Mouse (Mus musculus): Measurements from ENCODE around the gene Gm5726.
"Not testable (repeated sequence)": the region's sequence is repeated elsewhere in the genome, so short reads cannot be mapped to it uniquely, and the experiment has no call there.

Gene Gm5726

DNA sequence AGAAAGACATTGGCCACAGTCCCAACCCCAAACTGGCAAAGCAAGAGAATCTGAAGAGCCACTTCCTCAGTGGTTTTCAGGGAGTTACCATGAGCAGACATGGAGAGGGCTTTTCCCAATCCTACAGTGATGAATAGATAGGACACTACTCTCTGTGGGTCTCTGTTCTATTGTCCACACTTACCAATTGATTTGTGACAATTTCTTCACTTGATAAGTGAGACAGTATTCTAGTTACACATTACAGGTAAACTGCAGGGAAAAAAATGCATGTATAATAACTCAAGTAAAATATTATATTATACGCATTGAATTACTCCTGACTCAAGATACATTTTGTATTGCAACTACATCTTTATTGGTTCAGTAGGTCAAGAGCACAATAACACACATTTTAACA, at the start of gene Gm5726:
TSS of gene Gm5726 (minus strand) at position 101 of the 400 bp plus-strand sequence.
- DNase-seq (ENCODE audit: low read depth, low spot score) = not testable (repeated sequence)

DNA sequence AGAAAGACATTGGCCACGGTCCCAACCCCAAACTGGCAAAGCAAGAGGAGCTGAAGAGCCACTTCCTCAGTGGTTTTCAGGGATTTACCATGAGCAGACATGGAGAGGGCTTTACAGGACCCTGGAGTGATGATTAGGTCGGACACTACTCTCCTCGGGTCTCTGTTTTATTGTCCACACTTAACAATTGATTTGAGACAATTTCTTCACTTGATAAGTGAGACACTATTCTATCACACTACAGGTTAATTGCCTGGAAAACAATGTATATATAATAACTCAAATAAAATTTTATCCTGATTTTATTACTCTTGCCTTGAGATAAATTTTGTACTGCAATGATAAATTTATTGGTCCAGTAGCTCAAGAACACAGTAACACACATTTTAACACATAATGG, 30.6 kb upstream of the Gm5726 start, which contains the start of gene Gm4141:
TSS of gene Gm4141 (minus strand) at position 101 of the 400 bp plus-strand sequence.
- DNase-seq (ENCODE audit: low read depth, low spot score) = not testable (repeated sequence)

DNA sequence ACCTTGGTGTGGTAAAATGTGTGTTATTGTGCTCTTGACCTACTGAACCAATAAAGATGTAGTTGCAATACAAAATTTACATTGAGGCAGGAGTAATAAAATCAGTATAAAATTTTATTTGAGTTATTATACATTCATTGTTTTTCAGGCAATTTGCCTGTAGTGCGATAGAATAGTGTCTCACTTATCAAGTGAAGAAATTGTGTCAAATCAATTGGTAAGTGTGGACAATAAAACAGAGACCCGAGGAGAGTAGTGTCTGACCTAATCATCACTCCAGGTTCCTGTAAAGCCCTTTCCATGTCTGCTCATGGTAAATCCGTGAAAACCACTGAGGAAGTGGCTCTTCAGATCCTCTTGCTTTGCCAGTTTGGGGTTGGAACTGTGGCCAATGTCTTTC, 12.0 kb downstream of the Gm5726 start, which contains the start of gene Vmn1r104:
TSS of gene Vmn1r104 (plus strand) at position 301 of the 400 bp plus-strand sequence.
- DNase-seq (ENCODE audit: low read depth, low spot score) = not testable (repeated sequence)

DNA sequence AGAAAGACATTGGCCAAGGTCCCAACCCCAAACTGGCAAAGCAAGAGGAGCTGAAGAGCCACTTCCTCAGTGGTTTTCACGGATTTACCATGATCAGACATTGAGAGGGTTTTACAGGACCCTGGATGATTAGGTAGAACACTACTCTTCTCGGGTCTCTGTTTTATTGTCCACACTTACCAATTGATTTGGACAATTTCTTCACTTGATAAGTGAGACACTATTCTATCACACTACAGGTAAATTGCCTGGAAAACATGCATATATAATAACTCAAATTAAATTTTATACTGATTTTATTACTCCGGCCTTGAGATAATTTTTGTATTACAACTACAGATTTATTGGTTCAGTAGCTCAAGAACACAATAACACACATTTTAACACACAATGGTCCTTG, 35.1 kb downstream of the Gm5726 start, which contains the start of gene Vmn1r103:
TSS of gene Vmn1r103 (minus strand) at position 101 of the 400 bp plus-strand sequence.
- not testable (repeated sequence) for DNase-seq (ENCODE audit: low read depth, low spot score)

Data from mesoderm, embryonic 11.5 days (tissue).